Mouse (Mus musculus): ENCODE results near the gene Macf1.
"Not testable (repeated sequence)": the region's sequence is repeated elsewhere in the genome, so short reads cannot be mapped to it uniquely, and the experiment has no call there.

- not testable (repeated sequence) for TF ChIP-seq CTCF (conservative IDR thresholded peaks at IDR 0.05; ENCODE audit: low read length); NANOG (IDR thresholded peaks at IDR 0.05; ENCODE audit: borderline replicate concordance, low read length); POU5F1 (IDR thresholded peaks at IDR 0.05; ENCODE audit: borderline replicate concordance, low read length)
These were observed 361.2 kb downstream of the Macf1 start for GRCm38 (mm10) chr4:123322910-123323309.

Measured in E14TG2a.4 (cell line).